Mouse (Mus musculus): ENCODE data around the gene Klra4.
"Not testable (repeated sequence)": the region's sequence is repeated elsewhere in the genome, so short reads cannot be mapped to it uniquely, and the experiment has no call there.

The Klra4 gene

GRCm38 (mm10) chr6:130067171-130067570, at the start of gene Klra4:
Gene Klra4 (minus strand): TSS chr6:130067271.
- DNase-seq (ENCODE audit: low spot score in 2 of 2): not testable (repeated sequence)

GRCm38 (mm10) chr6:130110485-130110884, 43.4 kb upstream of the Klra4 start:
- DNase-seq (ENCODE audit: low spot score in 2 of 2): no peak

GRCm38 (mm10) chr6:130102743-130103142, 35.7 kb upstream of the Klra4 start:
- DNase-seq (ENCODE audit: low spot score in 2 of 2): not testable (repeated sequence)

- DNase-seq (ENCODE audit: low spot score in 2 of 2): no peak
Measured at GRCm38 (mm10) chr6:130092336-130092948, 25.4 kb upstream of the Klra4 start.

- DNase-seq (ENCODE audit: low spot score in 2 of 2): no peak
Measured at GRCm38 (mm10) chr6:130065196-130065595, 1.9 kb downstream of the Klra4 start.

GRCm38 (mm10) chr6:130035146-130035545, 31.9 kb downstream of the Klra4 start:
- not testable (repeated sequence) for DNase-seq (ENCODE audit: low spot score in 2 of 2)

GRCm38 (mm10) chr6:130031493-130032089, 35.5 kb downstream of the Klra4 start:
- DNase-seq (ENCODE audit: low spot score in 2 of 2): not testable (repeated sequence)

GRCm38 (mm10) chr6:130026854-130027253, 40.2 kb downstream of the Klra4 start, which contains the start of gene Klra6:
Gene Klra6 (minus strand): TSS chr6:130026954.
- DNase-seq (ENCODE audit: low spot score in 2 of 2): no peak
